Mouse (Mus musculus) MEL-GATA-1-ER (cell line): ENCODE results near the gene Homer1.
A peak's percentile ranks its signal among the peaks of the same experiment; 100 is the strongest.

ENCODE experiments used
- DNase-seq: peaks from one replicate; pipeline ENCODE4 v3.0.0-alpha.2; 2012; ENCODE audit warnings: low read depth; ENCODE audit errors: extremely low read depth

Homer1 gene

DNA sequence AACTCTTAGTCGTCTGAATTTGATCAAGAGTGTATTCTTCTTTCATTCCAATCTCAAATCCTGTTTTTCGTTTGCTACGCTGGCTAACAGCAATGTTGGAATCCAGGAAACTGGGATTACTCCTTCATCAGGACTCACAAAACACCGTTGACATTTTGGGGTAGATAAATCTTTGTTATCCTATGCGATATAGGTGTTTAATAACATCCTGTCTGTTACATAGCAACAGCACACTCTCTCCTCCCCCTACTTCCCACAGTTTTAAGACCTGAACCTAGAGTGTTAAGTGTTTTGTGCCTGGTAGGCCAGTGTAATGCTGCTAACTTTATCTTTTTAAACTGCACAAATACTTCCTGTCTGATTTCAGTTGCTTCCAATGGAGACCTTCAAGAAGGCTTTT is 39.0 kb downstream of the Homer1 start:
- DNase-seq = peak; percentile 47

DNA sequence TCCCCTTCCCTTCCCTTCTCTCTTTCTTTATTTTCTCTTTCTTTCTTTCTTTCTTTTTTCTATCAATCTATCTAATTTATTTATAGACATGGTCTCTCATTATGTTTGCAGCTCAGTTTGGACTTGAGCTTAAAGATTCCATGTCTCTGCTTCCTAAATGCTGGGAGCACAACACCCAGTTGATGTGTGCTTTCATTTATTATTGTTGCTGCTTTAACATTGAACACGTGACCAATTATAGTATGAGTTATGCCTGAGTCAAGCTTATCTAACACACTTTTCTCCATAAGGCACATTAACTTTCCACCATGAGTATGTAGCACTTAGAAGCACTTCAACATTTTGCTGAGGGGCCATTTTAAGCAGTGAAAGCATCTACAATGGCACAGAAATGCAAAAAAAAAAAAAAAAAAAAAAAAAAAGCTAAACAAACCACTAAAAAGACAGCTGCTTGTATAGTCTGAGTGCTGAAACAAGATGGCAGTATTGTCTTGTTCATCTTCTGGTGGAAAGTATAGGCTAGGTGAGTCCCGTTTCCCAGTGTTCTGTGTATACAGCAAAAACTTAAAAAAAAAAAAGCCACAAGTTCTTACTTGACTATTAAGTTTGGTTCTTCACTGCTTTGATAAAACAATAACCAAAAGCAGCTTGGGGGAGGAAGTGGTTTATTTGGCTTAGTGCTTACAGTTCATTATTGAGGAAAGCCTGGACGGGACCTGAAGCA is 41.3 kb downstream of the Homer1 start:
- DNase-seq = peak; percentile 41

DNA sequence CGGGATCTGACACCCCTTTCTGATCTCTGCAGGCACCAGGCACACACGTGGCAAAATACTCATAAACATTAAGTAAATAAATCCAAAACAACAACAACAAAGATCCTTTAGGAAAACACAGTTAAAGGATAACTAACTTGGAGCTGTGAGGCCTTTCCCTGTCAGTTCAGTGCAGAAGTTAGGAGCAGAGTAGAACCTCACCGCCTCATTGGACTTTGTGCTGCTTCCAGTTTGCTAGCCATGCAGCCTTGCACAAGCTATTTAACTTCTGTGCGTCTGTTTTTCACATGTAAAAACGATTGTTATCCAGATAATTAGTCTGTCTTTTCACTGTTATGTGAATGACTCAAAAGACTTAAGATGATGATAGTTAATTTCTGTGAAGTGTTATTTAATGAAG is 43.2 kb downstream of the Homer1 start:
- DNase-seq = no peak

DNA sequence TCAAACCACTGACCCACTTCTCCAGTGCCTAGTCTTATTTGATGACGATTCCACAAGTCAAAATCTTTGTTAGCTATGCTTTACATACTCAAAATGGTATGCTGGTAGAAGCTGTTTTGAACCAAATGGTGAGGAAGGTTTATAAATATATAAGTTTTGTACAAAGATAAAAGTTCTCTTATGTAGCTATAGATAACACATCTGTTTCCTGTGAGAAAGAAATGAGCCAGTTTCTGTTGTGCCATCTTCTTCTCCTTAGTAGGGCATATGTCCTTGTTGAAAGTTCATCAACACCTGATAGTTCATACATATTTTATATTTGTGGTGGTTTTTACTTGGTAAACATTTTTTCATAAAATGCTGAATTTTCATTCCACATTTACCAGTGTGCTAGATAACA is 45.0 kb downstream of the Homer1 start:
- peak; percentile 44 for DNase-seq

DNA sequence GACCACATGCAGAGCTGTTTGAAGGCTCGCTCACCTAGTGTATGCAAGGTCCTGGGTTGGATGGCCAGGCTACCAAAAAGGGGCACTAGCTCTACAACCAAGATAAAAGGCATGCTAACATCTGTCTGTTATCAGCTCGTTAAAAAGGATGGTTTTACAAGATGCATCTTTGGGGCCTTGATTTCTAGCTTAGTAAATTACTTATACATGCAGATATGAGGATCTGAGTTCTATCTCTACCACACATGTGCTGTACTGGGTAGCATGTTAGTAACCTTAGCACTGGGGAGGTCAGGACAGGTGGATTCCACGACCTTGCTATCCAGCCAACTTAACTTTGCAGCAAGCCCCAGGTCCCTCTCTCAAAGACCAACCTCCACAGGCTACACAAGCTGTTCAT is 46.4 kb downstream of the Homer1 start:
- DNase-seq = no peak

DNA sequence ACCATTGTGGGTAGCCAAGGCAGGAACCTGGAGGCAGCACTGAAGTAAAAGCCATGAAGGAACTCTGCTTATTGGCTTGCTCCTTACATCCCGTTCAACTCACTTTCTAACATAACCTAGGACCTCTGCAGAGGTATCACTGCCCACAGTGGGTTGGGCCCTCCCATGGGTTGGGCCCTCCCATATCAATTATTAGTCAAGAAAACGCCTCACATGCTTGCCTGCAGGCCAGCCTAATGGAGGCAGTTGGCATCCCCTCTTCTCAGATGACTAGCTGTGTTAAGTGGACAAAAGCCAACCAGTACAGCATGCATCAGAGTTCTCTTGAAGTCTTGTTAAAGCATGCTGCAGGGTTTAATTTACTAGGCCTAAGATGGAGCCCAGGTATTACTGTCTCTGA is 52.6 kb downstream of the Homer1 start:
- DNase-seq = no peak

DNA sequence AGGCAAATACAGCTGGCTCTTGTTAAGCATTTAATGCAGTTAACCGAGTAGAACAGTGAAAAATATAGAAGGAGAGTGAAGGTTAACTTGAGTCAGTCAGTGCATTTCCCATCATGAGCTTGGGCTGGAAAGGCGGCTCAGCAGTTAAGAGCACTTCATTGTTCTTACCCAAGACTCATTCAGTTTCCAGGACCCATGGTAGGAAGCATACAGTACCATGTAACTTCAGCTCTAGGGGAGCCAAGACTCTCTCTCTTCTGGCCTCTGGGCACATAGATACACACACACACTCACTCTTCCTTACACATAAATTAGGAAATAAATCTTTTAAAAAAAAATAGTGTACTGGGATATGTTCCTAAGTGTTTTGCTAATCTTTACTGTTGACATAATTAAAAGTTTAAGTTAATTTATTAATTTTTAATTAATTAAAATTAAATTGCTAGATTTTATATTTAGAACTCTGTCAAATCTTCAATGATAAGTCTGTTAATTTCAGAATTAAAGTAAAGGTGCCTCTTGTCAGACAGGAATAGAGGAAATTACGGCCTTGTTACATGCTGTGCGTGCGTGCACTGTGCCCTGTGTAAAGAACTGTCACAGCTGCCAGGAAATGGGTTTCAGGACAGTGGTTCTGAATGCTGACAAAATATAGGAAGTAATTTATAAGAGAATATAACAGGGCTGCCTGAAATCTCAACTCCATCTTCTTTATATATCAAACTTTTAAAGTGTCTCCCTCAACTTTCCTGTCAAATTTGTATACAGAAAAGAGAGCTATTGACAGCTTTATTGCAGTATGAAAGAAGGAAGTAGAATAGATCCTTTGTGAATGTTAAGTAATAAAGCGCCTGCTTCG is 55.2 kb downstream of the Homer1 start:
- no peak for DNase-seq

DNA sequence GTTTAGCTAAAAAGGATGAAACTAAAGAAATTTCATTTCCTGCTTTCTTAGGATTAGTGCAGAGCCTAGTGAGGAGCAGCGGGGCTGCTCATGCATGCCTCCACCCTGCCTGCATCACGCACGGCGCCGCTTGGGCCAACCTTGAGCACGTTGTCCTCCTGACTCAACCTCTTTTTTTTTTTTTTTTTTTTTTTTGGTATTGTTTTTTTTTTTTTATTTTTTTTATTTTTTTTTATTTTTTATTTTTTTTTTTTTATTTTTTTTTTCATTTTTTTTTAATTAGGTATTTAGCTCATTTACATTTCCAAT is 55.8 kb downstream of the Homer1 start:
- no peak for DNase-seq

DNA sequence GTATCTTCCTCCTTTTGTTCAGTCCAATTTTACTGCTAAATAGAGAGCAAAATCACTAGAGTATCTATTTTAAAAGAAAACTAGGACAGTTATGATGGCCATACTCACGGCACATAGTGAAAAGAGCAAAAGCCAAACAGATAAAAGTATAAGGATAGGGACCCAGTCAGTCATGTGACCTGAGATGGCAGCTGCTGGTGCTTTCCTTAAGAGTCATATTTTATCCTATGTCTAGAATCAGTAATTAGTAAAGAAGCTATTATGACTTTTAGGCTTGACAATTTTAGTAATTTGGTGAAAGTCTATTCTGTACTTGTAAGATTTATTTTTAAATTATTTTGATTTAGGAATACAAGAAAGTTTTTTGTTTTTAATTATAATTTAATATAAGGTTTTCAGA is 59.1 kb downstream of the Homer1 start:
- DNase-seq = no peak

DNA sequence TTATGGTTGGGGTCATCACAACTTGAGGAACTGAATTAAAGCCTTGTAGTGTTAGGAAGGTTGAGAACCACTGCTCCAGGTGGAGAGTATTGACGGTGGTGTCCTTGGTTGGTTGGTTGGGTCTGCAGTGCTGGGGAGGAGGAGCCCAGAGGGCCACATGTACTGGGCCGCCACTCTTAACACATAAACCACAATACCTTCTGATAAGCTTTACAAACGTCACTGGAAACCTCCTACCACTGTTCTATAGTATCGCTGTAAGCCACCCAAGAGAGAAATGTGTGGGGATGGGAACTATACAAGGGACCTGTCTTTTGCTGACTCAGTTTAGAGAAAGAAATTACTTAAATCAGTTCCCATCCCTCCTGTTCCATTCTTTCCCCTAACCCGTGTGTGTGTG is 68.1 kb downstream of the Homer1 start:
- no peak for DNase-seq

DNA sequence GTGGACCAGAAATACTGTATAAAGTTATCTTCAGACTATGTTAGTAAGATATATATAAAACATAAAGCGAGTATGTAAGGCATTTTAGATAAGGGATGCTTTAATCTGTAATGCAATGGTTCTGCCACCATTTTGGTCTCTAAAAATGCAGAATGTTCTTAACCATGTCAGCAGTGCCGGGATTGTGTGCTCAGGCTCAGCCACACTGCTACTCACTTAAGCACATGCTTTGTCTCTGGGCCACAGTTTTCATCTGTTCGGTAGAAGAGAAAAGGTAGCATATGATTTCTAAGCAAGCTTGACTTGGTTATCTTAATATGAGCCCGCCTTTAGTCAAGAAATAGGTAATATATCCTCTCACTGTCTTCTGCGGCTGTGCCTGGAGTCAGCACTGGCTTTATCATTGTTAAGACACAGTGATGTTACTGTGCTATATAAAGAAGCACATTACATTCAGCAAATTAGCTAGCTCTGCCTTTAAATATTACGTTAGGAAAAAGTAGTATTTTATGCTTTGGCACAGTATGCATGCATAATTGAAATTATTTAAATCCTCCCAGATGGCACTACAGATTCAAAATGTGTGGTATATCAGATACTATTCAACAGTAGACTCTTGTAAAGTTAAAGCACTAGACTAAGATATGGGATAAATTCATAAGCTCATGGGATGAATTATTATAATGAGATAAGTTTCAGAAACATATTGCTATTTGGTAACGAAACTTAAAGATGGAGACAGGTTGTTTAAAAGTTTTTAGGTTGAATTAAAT is 69.6 kb downstream of the Homer1 start:
- DNase-seq = no peak

DNA sequence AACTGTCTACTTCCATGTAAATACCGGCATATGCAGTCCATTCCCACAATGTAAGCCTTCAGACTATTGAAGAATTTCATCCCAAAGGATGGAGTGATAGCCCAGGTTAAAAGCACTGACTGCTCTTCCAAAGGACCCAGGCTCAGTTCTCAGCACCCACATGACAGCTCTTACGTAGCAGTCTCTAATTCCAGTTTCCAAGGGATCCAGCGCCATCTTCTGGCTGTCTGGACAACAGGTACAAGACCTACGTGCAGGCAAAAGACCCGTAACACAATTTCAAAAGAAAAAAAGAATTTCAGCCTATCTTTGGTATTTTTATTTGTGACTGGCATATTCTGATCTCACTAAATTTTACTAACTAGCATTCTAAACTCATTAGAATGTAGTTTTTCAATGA is 75.0 kb downstream of the Homer1 start:
- DNase-seq = no peak

DNA sequence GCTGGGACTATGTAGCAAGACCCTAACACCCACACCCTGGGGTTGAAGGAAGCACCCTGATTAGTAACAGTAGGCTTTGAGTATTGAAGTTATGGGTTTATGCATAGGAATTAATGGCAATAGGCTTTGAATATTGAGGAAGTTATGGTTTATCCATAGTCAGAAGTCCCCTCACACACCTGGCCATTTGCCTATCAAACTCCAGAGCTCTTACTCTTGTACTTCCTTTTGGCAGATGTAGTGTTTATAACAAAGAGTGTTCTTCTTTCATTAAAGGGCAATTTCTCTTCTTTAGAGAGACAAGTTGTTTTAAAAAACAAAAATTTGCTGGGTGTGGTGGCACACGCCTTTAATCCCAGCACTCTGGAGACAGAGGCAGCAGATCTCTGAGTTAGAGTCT is 79.1 kb downstream of the Homer1 start:
- DNase-seq = no peak

DNA sequence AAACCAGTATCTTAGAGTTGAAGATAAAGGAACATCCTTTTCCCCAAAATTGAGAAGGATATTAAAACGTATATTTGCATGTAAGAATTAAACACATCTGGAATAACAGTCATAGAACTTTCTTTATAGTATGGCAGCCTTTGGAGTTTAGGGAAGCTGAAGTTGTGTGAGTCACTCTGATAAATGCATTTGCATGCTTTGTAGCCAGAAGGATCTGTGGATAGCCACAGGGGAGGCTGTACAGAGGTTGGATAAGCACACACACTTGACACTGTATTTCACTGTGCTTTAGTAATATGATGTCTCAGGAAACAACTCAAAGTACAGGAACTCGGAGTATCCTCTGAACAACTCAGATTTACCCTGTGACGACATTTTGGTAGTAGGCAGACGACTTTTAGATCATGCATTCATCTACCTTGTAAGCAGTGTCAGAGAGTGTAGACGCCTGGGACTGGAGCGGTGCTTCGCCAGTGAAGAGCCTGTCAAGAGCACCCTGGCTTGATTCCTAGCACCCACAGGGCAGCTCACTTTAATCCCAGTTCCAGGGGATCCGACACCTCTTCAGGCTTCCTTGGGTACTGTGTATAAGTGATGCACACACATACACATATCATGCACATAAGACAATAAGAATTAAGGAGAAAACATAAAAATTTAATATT is 81.1 kb downstream of the Homer1 start:
- peak; percentile 89 for DNase-seq

DNA sequence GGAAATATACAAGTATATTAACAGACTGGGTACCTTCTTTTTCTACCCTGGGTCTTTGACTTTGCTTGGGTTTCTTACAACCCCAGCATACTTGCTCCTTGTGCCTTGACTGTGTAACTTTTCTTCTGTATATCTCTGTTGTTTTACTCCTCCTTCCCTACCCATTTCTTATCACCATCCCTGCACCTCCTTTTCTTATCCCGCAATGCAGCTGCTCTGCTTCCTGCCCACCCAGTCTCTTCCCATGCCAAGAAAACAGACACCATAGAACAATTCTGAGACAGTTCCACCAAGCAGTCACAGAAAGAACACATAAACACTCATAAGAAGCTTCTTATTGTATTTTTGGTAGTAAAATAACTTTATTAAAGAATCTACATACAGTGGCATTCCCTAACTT is 81.9 kb downstream of the Homer1 start:
- peak; percentile 86 for DNase-seq

DNA sequence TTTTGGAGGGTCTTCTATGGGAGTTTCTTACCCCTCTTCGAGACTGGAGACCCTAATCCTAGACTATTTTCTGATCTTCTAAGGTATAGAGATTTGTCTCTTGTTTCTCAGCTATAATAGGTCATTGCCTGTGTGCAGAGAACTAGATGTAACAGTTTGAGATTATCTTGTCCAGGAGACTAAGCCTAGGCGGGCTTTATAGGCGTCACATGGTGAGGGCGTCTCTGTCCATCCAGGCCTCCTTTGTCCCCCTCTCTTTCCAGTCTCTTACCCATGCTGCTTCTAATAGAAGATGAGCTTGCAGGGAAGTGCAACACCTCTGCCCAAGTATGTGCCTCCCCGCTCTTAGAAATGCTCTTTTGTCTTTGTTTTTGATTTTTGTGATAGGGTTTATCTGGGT is 83.7 kb downstream of the Homer1 start:
- no peak for DNase-seq

DNA sequence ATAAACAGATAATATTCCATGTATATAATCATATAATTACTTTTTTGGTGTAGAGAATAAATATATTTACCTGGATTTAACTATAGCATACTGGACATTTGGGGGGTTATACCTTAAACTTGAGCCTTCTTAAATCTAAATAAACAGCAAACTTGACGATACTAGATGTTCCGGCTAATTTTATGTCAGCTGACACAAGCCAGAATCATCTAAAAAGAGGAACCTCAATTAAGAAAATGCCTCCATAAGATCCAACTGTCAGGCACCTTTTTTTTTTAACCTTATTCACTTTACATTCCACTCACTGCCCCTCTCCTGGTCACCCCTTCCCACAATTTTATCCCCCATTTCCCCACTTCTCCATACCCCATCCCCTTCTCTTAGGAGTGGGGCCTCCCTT is 84.2 kb downstream of the Homer1 start:
- DNase-seq = no peak

DNA sequence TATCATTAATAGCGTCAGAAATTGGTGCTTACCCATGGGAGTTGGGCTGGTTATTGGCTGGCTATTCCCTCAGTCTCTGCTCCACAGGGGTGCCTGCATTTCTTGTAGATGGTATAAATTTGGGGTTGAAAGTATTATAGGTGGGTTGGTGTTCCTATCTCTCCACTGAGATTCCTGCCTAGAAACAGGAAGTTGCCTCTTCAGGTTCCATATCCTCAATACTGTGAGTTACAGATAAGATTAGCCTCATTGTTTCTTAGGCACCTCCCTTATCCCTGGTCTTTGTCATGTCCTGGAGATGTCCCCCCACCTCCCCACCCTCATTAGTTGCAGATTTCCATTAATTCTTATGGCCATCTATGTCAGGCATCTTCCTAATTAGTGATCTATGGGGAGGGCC is 85.0 kb downstream of the Homer1 start:
- DNase-seq = no peak

DNA sequence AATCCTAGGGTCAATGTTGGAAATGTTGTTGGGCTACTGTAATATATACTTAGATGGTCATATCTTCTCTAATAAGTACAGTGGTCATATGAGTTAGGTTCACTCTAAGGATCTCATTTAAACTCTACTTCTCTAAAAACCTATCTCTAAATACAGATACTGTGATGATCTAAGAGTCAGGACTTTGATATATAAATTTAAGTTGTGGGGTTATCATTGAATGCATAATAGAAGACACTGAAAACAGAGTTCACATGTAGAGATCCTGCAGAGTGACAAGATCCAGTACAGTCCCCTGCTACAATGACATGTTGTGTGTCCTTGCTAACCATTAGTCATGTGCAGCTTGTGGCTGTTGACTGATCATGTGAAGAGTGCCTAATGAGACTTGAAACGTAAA is 85.7 kb downstream of the Homer1 start:
- no peak for DNase-seq

DNA sequence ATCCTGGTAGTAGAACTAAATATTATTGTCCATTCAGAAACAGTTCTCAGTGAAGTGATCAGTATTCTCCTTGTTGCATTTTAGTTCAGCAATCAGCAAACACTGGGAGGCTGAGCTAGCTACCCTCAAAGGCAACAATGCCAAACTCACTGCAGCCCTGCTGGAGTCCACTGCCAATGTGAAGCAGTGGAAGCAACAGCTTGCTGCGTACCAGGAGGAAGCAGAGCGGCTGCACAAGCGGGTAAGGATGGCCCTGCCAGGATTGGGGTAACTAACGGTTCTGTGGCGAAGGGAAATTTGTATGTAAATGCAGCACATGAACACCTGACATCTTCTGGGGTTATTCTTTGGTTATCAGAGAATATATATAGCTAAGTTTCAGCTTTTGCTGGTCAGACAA is 88.0 kb downstream of the Homer1 start:
- no peak for DNase-seq

DNA sequence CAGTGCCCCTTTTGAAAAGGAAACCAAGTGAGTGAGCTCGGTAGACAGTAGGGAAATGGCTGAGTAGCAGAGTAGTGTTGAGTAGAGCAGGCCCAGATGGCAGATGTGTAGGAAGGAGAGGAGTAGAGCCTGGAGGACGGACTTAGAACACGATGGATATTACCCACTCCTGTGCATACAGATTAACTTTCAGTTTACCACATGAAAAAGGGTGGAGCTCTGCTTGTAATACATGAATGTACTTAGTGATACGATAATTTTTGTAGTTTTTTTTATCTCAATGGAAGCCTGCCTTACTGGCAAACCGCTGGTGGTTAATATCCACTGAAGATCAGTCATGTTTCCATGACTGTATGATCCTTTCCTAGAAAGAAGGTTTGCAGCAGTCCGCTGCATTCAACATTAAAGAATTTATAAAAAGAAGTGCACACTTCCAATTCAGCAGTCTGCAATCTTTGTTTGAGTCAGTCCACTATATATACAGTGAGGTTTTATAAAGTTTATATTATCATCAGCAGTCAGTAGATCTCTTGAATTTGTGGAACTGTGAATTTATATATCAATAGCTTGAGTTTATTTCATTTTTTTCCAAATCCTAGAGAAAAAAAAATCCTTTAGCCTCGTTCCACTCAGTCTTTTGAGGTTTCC is 89.3 kb downstream of the Homer1 start:
- peak; percentile 97 for DNase-seq
